Mouse (Mus musculus) CD8-positive naive resting alpha-beta T cell, adult 2 months (primary cell): Measurements from ENCODE around the gene Socs3.

Experiments used
- DNase-seq, 2 experiments: peaks; one replicate each; pipeline ENCODE4 v3.0.0; 2022; ENCODE audit warnings: low read depth in 2 of 2, low spot score in 2 of 2

Gene Socs3

DNA sequence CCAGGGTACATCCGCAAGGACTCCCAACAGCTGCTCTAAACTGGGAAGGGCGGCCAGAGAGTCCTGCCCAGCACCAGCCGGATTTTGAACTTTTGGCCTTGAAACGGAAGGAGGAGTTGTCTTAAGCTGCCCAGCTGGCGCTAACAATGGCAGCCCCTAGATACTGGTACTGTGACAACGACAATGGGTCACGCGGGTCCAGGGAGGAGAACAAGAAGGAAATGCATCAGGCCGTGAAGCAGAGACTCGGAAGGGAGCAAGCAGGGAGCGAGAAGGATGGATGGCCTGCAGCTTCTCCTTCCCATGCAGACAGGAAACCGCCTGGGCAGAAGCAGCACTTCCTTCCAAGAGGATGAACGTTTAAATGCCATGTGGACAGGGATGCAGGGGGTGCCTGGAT lies 14.2 kb downstream of the Socs3 start:
- DNase-seq, result no peak

DNA sequence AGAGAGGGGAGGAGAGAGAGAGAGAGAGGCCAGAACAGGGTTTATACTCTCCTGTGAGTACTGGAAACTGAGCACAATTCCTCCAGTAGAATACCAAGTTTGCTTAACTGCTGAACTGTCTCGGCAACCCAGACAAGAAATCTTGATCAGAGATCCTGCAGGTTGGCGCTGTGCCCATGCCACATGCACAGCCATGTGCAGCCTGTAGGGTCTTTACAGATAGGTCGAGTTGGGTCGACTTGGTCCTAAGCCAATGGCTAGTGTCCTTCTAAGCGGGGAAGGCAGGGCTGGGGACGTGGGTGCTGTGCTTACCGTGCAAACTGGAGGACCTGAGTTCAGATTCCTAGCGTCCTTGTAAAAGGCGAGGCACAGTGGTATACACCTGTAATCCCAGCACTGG lies 15.0 kb downstream of the Socs3 start:
- no peak for DNase-seq

DNA sequence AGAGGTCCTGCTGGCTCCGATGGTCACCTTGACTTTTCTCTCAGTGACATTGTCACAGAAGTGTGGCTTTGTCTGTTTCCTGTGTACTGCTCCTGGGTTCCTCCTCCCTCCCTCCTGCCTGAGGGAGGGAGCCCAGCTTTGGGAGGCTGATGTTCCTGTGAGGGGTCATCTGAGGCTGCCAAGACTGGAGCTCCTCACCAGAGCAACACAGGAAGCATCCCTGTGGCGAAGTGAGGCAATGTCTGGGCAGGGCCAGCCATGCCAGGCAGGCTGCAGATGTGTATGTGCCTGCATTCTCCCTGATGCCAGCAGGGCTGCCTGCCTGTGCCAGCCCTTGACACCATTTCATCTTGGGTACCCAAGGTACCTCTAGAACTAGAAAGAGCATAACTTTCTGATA lies 15.8 kb downstream of the Socs3 start:
- peak in 1 of 2 experiments; percentile 38 for DNase-seq

- peak; percentile 78 to 86 for DNase-seq
Observed at GRCm38 (mm10) chr11:117952174-117952933, 17.5 kb downstream of the Socs3 start.

DNA sequence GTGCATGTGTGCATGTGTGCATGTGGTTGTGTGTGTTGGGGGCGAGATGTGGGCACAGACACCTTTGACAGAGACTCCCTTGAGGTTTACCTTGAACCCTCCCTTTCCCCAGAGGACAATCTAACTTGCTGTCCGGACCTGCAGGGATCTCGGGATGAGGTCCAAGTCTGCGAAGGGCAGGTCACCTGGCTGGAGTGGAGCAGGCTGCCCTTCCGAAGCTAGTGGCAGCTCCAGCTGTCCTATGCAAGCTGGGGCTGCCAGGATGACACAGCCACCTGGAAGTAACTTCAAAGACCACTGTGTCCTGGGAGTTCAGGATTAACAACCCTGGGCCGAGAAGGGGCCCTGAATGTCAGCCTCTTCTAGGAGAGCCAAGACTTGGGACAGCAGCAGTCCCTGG lies 18.5 kb downstream of the Socs3 start:
- no peak for DNase-seq

GRCm38 (mm10) chr11:117949392-117950091 lies 20.3 kb downstream of the Socs3 start:
- DNase-seq, result no peak

DNA sequence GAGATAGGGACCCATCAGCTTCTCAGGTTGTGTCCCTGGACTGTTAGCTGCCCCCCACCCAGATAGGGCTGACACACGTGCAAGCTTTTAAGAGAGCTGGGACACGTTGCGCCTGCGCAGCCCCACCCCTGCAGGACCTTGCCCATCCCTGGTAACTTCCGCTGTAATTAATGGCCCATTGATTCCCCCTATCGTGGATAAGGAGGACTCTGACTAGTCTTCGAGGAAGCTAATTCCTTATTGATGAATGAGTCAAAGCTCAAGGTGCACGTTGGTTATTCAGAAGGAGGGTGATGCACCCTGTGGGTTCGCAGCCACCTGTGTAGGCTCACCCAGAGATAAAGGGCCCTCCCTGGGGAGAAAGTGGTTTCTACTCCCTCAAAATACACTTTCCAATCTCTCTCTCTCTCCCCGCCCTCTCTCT lies 22.8 kb downstream of the Socs3 start:
- DNase-seq, result no peak

DNA sequence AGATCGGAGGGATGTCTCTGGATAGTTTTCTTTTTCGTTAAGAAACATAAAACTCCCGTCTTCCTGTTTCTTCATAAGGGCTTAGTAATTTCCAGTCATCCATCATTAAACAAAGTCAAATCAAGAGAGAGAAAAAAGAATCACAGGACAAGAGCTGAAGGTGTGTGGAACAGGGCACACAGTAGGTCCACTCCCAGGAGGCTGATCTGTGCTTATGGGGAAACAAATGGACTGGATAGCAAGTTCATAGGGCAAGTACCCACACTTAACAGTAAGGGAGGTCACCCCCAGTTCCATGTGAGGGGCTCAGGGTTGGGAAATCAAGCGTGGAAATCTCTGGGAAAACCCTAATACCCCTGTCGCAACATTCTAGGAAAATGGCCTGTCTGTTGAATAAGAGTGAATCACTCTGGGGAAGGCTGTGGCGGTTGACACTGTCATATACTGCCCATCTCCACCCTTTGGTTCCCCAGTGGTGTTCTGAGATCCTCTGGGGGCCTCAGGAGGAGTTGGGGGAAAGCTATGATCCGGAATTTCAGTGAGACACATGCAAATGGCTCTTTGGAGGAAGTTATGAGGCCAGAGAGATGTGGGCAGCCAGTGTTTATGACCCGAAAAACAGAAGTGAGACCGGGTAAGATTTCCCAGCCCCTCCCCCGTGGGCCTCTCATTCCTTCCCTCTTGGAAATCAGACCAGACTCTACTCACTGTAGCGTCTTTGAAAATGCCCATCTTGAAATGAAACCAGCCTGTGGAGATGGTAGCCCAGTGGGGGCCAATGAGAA lies 23.5 kb downstream of the Socs3 start:
- DNase-seq, result no peak

GRCm38 (mm10) chr11:117941848-117942247 lies 28.0 kb downstream of the Socs3 start:
- DNase-seq, result no peak

DNA sequence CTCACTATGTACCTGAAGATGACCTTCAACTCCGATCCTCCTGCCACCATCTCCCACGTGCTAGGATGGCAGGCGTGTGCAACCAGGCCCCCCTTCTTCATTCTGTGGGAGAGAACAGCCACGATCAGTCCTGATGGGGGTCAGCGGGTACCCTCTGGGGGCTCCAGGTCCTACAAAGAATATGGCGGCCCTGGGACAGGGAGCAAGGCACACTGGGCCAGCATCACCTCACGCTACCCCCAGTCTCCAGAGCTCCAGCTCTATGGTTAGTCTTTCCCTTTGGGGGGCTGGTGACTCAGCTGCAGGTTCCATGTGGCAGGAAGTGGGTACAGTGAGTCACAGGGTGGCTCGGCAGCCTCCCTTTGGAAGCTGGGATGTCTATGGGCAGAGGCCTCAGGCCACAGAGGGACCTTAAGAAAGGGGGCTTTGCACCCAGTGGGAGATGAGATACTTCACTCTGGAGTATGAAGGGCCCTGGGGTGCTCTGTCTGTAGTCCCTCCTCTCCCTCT lies 28.5 kb downstream of the Socs3 start:
- no peak for DNase-seq

DNA sequence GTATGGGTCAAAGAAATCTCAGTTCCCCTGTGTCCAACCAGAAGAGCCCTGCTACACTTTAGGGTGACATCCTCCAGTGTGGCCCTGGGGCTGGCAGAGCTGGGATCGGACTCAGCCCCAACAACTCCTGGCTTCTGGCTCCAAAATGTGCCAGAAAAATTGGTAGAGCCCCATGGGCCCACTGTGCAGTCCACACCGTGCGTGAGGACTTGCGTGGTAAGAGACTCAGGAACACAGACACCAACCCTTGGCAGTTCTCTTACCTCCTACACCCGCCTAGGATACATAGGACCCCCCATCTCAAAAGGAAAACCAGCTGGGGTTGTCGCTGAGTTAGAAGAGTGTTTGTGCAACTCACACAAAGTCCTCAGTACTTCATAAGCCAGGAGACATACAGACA lies 29.0 kb downstream of the Socs3 start:
- no peak for DNase-seq

GRCm38 (mm10) chr11:117939741-117940285 lies 30.0 kb downstream of the Socs3 start:
- DNase-seq, result no peak

DNA sequence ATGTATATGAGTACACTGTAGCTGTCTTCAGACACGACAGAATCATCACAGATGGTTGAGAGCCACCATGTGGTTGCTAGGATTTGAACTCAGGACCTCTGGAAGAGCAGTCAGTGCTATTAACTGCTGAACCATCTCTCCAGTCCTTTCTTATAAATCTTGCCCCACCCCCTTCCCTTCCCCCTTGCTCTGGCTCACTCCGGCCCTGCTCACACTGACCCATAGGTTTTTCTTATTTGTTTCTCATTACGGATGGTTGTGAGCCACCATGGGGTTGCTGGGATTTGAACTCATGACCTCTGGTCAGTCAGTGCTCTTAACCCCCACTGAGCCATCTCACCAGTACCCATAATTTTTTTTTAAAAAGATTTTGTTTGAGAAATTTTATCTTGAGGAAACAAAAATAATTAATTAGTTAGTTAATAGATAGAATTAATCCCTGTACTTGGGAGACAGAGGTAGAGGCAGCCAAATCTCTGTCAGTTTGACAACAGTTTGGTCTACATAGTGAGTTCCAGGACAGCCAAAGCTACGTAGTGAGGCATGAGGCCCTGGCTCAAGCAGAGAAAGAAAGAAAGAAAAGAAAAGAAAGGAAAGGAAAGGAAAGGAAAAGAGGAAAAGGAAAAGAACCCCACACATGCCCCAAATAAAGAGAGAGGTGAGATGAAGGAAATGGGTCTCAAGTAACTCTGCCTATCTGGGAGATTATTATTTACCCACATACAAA lies 30.7 kb downstream of the Socs3 start:
- DNase-seq, result no peak

- no peak for DNase-seq
Observed at GRCm38 (mm10) chr11:117936202-117936601, 33.6 kb downstream of the Socs3 start.

- no peak for DNase-seq
Observed at GRCm38 (mm10) chr11:117935616-117936015, 34.2 kb downstream of the Socs3 start.

GRCm38 (mm10) chr11:117934576-117935368 lies 35.1 kb downstream of the Socs3 start:
- DNase-seq, result no peak

DNA sequence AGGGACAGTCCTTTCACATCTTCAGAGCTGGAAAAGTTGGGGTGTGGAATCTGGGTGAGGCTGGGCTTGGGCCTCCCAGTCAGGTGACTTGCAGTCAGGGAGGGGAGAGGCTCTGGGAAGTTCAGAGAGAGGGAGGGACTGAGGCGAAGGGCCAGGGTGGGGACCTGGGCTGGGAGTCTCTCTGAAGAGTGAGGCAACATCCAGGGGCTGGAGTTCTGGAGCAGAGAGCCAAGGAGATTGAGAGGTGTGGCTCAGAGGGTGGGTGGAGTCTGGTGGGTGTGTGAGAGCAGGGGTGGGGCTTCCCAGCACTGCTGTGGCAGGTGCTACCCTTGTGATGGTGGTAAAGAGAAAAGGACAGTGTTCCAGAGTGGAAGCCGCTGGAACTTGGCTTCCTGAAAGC lies 35.7 kb downstream of the Socs3 start:
- no peak for DNase-seq

- no peak for DNase-seq
Observed at GRCm38 (mm10) chr11:117932195-117932594, 37.7 kb downstream of the Socs3 start.

DNA sequence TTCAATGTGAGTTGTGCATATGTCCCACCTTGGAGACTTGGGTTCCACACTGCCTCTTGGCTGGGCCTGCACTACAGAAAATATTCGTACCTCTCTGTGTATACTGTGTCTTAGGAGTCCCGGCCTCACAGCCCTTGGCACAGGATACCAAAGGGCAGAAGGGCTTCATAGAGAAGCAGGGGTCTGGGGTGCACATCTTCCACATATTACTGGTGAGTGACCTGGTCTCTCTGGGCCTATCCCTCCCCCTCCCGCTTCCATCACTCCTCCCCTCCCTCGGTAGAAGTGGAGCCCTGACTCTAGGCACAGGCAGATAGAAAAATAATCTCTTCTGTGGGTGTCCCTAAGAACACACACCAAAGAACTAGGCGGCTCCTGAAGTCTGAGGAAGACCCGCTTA lies 38.3 kb downstream of the Socs3 start:
- DNase-seq, result no peak

- DNase-seq, result no peak
Observed at GRCm38 (mm10) chr11:117930781-117931338, 39.0 kb downstream of the Socs3 start.
